Mouse (Mus musculus): Measurements from ENCODE around the gene Fam19a2. TPM values are rescaled to one million over a fixed set of nuclear protein-coding genes. Genes with fewer than 3 reads are reported as not detected.

Fam19a2 gene
- polyA plus RNA-seq, 1 experiment = not detected

- Histone ChIP-seq H3K4me1 (ENCODE audit: control insufficient read depth, insufficient read depth, insufficient read length, low read length) (no peaks in the 10 kb centered on the region), H3K27me3 (ENCODE audit: control insufficient read depth, insufficient read depth, low read length) (no peaks in the 10 kb centered on the region), H3K4me3 (ENCODE audit: low read depth, low read length) (no peak overlapping the region), H3K27ac (ENCODE audit: insufficient read depth, low read depth, low read length) (no peak overlapping the region), H3K36me3 (ENCODE audit: control insufficient read depth, insufficient read depth, low read length) (no peaks in the 10 kb centered on the region)
- TF ChIP-seq CTCF (IDR thresholded peaks at IDR 0.05; ENCODE audit: extremely low read depth, insufficient read length, insufficient replicate concordance, low read depth, low read length) = no peak
- WGBS = 84% methylated on average over 4 of the region's 4 CpGs
Measured at GRCm38 (mm10) chr10:123753996-123754395, 490.2 kb downstream of the Fam19a2 start.

DNA sequence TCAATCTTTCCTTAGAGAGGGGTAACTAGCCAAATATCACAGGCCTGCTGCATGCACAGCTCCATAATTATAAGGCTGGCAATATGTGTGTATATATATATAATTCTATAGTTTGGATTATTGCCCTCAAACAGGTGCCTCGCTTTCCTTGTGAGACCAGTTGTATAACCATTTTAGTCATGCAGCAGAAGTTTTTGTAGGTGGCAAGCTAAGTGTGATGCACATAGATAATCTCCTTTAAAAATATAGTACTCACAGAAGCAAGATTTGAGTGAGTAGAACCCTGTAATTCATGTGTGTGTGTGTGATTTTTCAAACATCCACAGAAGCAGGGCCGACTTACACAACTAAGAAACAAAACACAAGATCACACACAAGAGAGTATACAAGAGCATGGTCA, 525.6 kb downstream of the Fam19a2 start:
- Histone ChIP-seq H3K4me1 (ENCODE audit: control insufficient read depth, insufficient read depth, insufficient read length, low read length) (no peaks in the 10 kb centered on the region), H3K36me3 (ENCODE audit: control insufficient read depth, insufficient read depth, low read length) (no peaks in the 10 kb centered on the region), H3K4me3 (ENCODE audit: low read depth, low read length) (no peak overlapping the region), H3K27ac (ENCODE audit: insufficient read depth, low read depth, low read length) (no peak overlapping the region), H3K27me3 (ENCODE audit: control insufficient read depth, insufficient read depth, low read length) (no peaks in the 10 kb centered on the region)
- TF ChIP-seq POLR2A (IDR thresholded peaks at IDR 0.05; ENCODE audit: low read depth, low read length) (no peak), CTCF (IDR thresholded peaks at IDR 0.05; ENCODE audit: extremely low read depth, insufficient read length, insufficient replicate concordance, low read depth, low read length) (no peak)
- WGBS = 88% methylated on average over 2 of the region's 2 CpGs

Other genes starting within 250 kb of the Fam19a2 start
- 24.2 and 49.0 TPM in 2 replicates for gene Mon2, start 187.5 kb upstream of the Fam19a2 start, polyA plus RNA-seq (2012; rRNA removed)
- gene Usp15, start 67.0 kb upstream of the Fam19a2 start, polyA plus RNA-seq (2012; rRNA removed) = 0.75 and 2.0 TPM in 2 replicates

Measured in small intestine, adult 2 months (tissue).